Mouse (Mus musculus) cerebellum, postnatal 4 days (tissue): ENCODE measurements around the gene Clic6.

Experiments
- DNase-seq, 2 experiments: peaks; one replicate each; pipeline ENCODE4 v3.0.0; 2022; ENCODE audit warnings: low spot score in 2 of 2, mixed read lengths in 1 of 2

The Clic6 gene

DNA sequence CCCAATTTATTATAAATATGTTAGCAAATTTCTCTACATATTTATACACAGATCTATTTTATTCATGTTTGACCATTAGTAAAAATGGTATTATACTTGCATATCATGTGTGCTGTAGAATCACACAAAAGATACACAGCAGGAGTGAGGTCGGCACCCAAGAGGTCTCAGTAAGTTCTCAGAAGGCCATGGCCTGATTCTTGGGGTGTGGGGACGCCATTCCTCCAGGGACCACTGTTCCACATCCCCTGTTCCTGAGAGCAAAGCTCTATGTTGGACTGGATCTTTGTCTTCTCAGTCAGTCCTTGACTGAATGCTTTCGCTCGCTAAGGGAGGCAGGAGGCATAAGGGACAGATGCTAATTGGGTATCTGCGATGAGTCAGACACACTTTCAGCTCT is at the start of gene Clic6:
Clic6 (plus strand) TSS at position 301 of the 400 bp plus-strand sequence.
- no peak for DNase-seq

GRCm38 (mm10) chr16:92439775-92440174 is 45.8 kb upstream of the Clic6 start:
- DNase-seq, result no peak

DNA sequence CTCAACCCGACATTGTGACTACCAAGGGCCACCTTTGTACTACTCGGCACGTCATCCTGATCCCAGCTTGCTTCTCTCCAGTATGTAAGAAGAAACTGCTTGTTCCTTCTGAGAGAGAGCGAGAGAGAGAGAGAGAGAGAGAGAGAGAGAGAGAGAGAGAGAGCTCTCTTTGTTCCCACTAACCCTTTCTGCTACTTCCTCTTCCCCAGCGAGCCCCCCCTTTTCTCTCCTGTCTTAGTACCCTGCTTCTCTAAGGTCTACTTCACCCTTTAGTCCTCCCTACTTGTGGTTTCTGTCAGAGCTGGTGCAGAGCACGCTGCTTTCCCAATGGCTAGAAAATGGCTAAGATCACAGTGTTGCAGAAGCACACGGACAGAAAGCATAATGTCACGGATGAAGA is 45.3 kb upstream of the Clic6 start:
- no peak for DNase-seq

DNA sequence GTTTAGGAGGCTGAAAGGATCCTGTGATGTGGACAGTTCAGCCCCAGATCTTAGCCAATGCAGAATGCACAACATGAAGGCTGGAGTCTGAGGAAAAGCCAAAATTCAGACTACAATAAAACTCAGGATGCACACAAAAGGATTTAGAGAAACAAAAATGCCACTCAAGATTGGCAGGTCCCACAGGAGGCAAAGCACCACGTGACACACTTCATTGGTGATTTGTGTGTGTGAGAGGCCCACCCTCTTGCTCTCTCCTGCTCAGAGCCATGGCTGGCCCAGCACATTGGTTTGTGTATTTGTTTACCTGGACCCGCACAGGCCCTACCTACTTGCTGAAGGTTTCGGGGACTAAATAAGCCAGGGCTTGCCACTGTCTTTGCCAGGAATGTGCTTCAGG is 44.3 kb upstream of the Clic6 start:
- DNase-seq, result no peak

GRCm38 (mm10) chr16:92442150-92442549 is 43.4 kb upstream of the Clic6 start:
- no peak for DNase-seq

- no peak for DNase-seq
Observed at GRCm38 (mm10) chr16:92442946-92443345, 42.6 kb upstream of the Clic6 start.

- DNase-seq, result no peak
Observed at GRCm38 (mm10) chr16:92443644-92444113, 41.9 kb upstream of the Clic6 start.

- no peak for DNase-seq
Observed at GRCm38 (mm10) chr16:92445377-92445776, 40.2 kb upstream of the Clic6 start.

- no peak for DNase-seq
Observed at GRCm38 (mm10) chr16:92449080-92449479, 36.5 kb upstream of the Clic6 start.

GRCm38 (mm10) chr16:92450331-92450730 is 35.2 kb upstream of the Clic6 start:
- DNase-seq, result no peak

DNA sequence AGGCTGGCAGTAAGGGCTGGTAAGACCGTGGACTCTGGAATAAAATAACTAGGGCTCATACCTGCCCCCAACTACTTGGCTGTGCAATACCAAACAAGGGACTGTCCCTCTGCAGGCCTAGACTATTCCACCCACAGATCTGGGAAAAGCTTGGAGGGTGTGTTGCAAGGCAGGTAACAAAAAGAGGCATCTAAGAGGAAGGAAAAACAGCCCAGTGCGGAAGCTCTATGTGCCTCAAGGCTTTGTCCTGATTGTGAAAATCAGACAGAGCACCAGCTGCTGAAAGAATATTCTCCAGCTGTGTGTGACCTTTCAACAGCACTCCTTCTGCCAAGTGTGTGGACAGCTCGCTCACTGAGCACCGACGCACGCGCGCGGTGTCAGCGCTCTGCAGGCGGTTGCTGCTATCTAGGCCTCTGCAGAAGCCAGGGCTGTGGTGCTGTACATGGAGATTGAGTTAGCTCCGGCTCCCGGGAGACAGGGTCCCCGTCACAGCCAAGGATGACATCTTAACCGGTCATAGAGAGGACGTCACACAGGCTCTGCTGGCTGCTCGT is 33.9 kb upstream of the Clic6 start:
- DNase-seq, result no peak

- no peak for DNase-seq
Observed at GRCm38 (mm10) chr16:92452609-92453008, 32.9 kb upstream of the Clic6 start.

- DNase-seq, result no peak
Observed at GRCm38 (mm10) chr16:92454002-92454401, 31.5 kb upstream of the Clic6 start.

DNA sequence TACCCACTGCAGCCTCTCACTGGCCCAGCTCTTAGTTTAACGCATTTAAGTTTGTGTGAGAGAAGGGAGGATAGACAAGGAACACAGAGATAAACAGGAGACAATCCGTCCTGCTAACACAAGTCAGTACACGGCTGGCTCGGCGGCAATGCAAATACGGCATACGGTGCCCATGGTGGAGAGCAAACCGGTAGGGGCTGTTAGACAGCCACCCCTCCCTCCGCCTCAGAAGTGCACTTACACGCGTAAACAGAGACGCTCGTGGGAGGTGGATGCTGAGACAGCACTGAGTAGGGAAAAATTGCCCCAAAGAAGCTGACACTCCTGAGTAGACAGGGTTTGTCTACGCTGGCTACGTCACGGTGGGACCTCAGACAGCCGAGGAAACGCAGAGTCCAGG is 31.0 kb upstream of the Clic6 start:
- no peak for DNase-seq

DNA sequence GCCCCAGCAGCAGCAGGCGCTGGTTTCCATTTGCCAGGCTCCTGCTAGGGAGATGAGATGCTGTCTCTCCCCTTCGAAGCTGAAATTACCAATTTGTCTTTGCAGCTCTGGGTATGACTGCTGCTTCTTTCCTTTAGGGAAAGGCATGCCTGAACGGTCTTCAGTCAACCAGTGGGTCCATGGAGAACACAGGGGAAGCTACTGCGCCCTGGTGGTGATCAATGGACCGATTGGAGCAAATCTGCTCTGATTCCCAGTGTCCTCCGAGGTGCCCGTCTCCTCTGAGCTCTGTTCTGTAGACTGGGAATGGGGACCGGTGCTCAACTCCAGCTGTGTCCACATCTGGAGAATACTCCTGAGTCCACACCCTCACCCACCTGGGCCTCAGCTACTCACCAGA is 30.0 kb upstream of the Clic6 start:
- DNase-seq, result no peak

DNA sequence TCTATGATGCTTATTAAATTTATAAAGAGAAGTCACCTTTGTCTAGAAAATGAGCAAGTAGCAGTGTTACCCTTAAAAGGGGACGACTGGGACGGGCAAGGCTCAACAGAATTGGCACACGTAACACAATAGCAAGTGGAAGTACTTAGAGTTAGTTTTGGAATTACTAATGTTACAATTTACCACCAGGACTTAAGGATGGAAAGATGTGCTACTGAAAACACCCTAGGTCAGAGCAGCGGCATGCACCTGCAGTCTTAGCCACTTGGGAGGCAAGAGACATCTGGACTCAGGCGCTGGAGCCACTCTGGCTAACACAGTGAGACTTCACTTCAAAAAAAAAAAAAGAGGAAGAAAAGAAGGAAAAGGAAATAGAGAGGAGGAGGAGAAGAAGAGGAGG is 29.6 kb upstream of the Clic6 start:
- no peak for DNase-seq

- DNase-seq, result peak; percentile 53 to 74
Observed at GRCm38 (mm10) chr16:92457594-92457993, 27.9 kb upstream of the Clic6 start.

- DNase-seq, result no peak
Observed at GRCm38 (mm10) chr16:92461412-92461811, 24.1 kb upstream of the Clic6 start.

- DNase-seq, result no peak
Observed at GRCm38 (mm10) chr16:92464390-92464972, 21.1 kb upstream of the Clic6 start.

GRCm38 (mm10) chr16:92465226-92465625 is 20.3 kb upstream of the Clic6 start:
- DNase-seq, result no peak

DNA sequence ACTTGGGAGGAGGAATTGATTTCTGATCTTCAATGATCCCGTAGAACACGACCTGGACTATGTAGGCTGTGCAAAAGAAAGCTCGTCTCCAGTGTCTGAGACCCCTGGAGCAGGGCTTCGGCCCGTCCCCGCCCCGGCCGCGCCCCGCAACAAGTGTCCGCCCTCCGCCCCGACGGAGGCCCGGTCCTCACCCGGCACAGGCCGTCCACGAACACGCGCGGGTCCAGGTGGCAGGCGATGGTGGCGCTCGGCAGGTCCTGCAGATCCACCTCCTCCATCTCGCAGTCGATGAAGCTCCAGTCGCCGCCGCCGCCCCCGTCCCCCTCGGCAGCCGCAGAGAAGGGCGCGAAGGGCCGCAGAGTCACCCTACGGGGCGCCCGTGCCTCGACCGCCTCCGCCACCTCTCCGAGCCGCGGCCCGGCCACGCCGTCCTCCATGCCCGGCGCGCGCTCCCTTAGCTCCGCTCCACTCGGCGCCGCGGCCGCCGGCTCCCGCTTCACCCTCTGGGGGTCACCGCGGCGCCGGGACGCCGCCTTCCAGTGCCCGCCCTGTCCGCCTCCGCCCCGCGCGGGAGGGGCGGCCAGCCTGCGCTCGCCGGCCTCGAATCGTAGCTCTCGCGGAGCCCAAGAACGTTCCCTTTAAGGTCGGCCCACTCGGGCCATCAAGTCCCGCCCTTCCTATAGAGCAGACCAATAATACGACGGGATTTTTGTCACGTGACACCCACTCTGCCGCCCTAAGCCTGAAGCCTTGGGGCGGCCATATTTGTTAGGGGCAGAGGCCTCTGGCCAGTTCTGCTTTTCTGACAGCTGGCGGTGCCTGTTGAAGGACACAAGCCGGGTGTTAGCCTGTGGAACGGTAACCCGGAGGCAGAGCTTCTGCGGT is 19.7 kb upstream of the Clic6 start:
- peak; percentile 90 to 97 for DNase-seq

DNA sequence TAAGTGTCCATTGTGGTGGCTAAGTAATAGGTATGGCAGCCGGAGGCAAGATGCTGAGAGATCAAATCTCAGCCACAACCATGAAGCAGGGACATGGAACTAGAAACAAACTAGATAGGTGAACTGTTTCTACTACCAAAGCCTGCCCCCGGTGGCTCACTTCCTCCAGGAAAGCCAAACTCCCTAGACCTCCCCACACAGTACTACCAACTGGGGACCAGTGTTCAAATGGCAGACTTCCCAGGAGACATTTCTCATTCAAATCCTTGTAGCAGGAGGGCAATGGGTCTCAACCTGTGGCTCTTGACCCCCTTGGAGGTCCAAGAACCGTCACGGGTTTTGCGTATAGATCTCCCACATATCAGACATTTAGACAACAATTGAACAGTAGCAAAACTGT is 18.5 kb upstream of the Clic6 start:
- no peak for DNase-seq

DNA sequence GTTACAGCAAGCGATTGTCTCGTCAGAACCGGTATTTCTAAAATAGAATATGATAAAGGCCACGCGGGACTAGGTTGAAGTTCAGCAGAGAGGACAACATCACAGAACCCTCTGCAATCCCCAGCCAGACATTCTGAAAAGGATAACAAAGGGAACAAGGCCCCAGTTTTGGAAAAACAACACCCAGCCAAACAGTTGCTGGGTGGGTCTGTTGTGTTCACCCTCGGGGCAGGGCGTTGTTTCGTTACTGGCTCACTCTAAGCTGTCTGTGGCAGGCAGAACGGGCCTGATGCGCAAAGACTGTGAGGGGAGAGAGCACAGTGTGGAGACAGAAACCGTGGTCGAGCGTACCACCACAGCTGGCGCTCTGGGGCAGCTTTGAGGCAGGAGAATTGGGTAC is 17.1 kb upstream of the Clic6 start:
- no peak for DNase-seq
